Mouse (Mus musculus) liver, embryonic 11.5 days (tissue): ENCODE data around the gene Pbx1. TPM values are rescaled to one million over a fixed set of nuclear protein-coding genes. Genes with fewer than 3 reads are reported as not detected.

ENCODE experiments used
- ATAC-seq: fragments of 200-750 bp; cut with Nextera tagmentation; replicated peaks from 2 replicates; pipeline ENCODE4 v1.8.0; 2017; ENCODE audit warnings: moderate number of reproducible peaks, mild to moderate bottlenecking, moderate TSS enrichment, moderate library complexity; ENCODE audit not compliant: low FRiP score
- DNase-seq: peaks from one replicate; pipeline ENCODE4 v3.0.0-alpha.2; 2017; ENCODE audit warnings: low spot score
- H3K27ac ChIP-seq: fragments of 300-500 bp; sonication (generic); 2 replicates; pipeline ENCODE4 v1.5.1; 2014; ENCODE audit warnings: mild to moderate bottlenecking, low read depth, low read length, control low read depth
- H3K27me3 ChIP-seq: fragments of 300-500 bp; sonication (generic); replicated peaks from 2 replicates; pipeline ENCODE4 v1.6.1; 2014; ENCODE audit warnings: low read length, mixed read lengths; ENCODE audit not compliant: control insufficient read depth, insufficient read depth
- H3K36me3 ChIP-seq: fragments of 300-500 bp; sonication (generic); 2 replicates; pipeline ENCODE4 v1.6.1; 2014; ENCODE audit warnings: mild to moderate bottlenecking, low read length, moderate library complexity, mixed read lengths; ENCODE audit not compliant: control insufficient read depth, insufficient read depth
- H3K4me1 ChIP-seq: fragments of 300-500 bp; sonication (generic); replicated peaks from 2 replicates; pipeline ENCODE4 v1.6.1; 2014; ENCODE audit warnings: low read length, mixed read lengths; ENCODE audit not compliant: control insufficient read depth, insufficient read depth
- H3K4me2 ChIP-seq: fragments of 300-500 bp; sonication (generic); 2 replicates; pipeline ENCODE4 v1.6.1; 2014; ENCODE audit warnings: mild to moderate bottlenecking, control low read depth, moderate library complexity
- H3K4me3 ChIP-seq: fragments of 300-500 bp; sonication (generic); 2 replicates; pipeline ENCODE4 v1.5.1; 2014; ENCODE audit warnings: low read depth, low read length, control low read depth
- H3K9ac ChIP-seq: fragments of 300-500 bp; sonication (generic); 2 replicates; pipeline ENCODE4 v1.6.1; 2014; ENCODE audit warnings: low read depth, low read length, control low read depth
- H3K9me3 ChIP-seq: fragments of 300-500 bp; sonication (generic); 2 replicates; pipeline ENCODE4 v1.6.1; 2016; ENCODE audit warnings: low read length, inconsistent platforms, mixed read lengths; ENCODE audit not compliant: control insufficient read depth
- WGBS: fragments of 180-500 bp; shearing (Covaris S2); extraction: QIAGEN DNeasy Blood & Tissue Kit; methylation state at CpG from one replicate; pipeline ENCODE4 v1.1.7; 2014; 5-methylcytosine and 5-hydroxymethylcytosine counted together
- polyA plus RNA-seq: library from polyadenylated mRNA; unstranded; fragments of >200 nt; fragmentation: Nextera tagmentation; extraction: Ambion mirVana; gene quantifications from 2 replicates; pipeline ENCODE4 v1.2.1, GENCODE M21; 2014

Gene Pbx1
- polyA plus RNA-seq, 1 experiment from 2014 or later, result 17.0 TPM

DNA sequence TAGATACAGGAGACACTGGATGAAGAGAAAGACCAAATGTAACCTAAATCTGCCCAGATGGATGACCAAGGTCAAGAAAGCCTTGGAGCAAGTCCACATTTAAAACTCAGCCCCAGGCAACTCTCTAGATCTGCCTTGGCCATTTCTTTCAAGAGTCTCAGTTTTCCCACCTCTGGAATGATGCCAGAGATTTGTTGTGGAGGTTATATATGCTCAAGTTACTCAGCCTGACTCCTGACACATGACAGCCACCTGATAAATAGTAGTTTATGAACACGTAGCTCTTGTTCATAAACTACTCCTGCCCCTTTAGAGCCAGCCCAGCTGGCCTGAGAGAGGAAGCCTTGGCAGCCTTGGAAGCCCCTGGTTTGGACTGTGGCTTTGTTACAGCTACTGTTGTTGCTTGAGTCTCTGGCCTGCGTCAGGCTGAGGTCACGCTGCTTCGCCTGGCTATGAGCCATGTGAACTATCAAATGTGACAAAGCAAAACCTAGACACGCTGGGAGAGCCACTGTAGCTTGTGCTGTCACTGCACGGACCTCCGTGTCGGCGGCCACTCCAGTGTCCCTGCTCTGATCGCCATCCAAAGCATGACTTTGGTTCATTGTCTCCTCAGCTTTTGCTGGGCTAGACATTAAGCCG, 140.9 kb downstream of the Pbx1 start:
- no peak overlapping the region for H3K9ac ChIP-seq
- H3K4me3 ChIP-seq, result no peak overlapping the region
- H3K4me1 ChIP-seq, result peaks cover 32% of the 10 kb centered on the region
- no peak for ATAC-seq
- H3K4me2 ChIP-seq, result no peak overlapping the region
- no peaks in the 10 kb centered on the region for H3K9me3 ChIP-seq
- peak overlapping the region; percentile 25; the same call in 1 of the 2 replicates for H3K27ac ChIP-seq
- H3K36me3 ChIP-seq, result peaks cover 2% of the 10 kb centered on the region; the same call in 1 of the 2 replicates
- WGBS, result 89% methylated on average over 11 of the region's 11 CpGs
- H3K27me3 ChIP-seq, result no peaks in the 10 kb centered on the region
- no peak for DNase-seq

DNA sequence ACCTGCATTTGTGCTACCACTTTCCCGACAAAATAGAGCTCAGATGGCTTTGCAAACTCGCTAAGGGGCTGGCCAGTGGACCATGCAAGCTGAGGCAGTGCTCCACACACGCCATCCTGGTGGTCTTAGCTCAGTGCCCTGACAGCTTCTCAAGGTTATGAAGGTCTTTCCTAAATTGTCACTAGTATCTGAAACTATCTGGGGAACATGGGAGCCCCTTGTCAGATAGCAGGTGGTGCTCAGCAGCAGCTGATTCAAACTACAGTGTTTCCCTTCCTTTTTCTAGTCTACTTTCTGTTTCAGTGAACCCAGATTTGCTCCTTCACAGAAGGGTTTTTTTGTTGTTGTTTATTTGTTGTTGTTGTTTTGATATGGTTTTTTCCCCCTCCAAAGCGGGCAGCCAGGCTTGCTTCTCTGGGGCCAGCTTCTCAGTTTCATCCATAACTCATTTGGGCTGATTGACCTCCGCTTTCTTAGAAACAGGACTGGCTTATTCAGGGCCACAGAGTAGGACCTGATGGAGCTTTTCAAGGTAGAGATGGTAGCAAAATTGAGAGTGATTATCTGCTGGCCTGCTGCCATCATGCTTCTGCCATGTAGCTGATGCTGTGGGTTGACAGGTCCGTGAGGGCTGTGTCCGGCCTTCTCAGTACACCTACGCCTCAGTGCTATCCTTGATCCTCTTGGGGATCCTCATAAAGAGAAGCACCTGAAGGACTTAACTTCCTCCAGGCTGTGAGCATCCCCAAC, 141.7 kb downstream of the Pbx1 start:
- Histone ChIP-seq H3K9me3 (no peaks in the 10 kb centered on the region), H3K4me3 (no peak overlapping the region), H3K27ac (no peak overlapping the region), H3K27me3 (no peaks in the 10 kb centered on the region), H3K36me3 (peaks cover 2% of the 10 kb centered on the region; the same call in 1 of the 2 replicates), H3K9ac (no peak overlapping the region), H3K4me2 (no peak overlapping the region), H3K4me1 (peaks cover 33% of the 10 kb centered on the region)
- 81% methylated on average over 8 of the region's 8 CpGs for WGBS
- no peak for ATAC-seq
- no peak for DNase-seq

DNA sequence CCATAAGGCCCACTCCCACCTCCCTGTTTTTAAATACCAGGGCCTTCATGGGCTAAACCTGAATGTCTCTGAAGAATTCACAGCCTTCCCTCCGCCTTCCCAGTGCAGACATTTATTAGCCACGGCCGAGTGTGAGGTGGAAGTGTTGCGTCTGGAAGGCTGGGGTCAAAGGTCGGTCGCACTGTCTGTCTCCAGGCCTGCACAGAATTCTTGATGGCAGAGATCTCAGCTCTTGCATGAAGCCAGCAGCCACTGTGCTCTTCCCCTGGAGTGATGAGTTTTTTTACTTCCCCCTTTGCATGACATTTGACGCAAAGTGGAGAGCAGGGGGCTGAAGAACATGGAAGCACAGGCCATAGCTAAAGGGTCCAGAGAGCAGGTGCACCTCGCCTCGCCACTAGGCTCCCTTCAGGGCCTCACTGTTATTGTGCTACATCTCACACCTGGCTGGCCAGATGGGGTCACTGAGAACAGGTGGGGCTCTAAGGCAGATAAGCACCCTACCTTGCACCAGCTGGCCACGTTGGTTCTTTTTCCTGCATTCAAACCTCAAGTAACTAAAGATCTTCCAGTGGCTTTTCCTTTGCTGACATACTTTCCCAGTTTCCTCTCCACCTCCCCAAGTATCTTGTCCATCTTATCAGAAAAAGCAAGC, 143.1 kb downstream of the Pbx1 start:
- no peak for DNase-seq
- no peaks in the 10 kb centered on the region for H3K27me3 ChIP-seq
- H3K9me3 ChIP-seq, result no peaks in the 10 kb centered on the region
- 34% methylated on average over 10 of the region's 10 CpGs for WGBS
- H3K9ac ChIP-seq, result 0 out of 2 replicates have a peak overlapping the region, but pooled peaks have one; percentile 28
- H3K4me1 ChIP-seq, result peaks cover 42% of the 10 kb centered on the region
- H3K4me2 ChIP-seq, result peak overlapping the region; percentile 60
- no peak for ATAC-seq
- peak overlapping the region; percentile 17 for H3K27ac ChIP-seq
- no peak overlapping the region for H3K4me3 ChIP-seq
- peaks cover 2% of the 10 kb centered on the region; the same call in 1 of the 2 replicates for H3K36me3 ChIP-seq

DNA sequence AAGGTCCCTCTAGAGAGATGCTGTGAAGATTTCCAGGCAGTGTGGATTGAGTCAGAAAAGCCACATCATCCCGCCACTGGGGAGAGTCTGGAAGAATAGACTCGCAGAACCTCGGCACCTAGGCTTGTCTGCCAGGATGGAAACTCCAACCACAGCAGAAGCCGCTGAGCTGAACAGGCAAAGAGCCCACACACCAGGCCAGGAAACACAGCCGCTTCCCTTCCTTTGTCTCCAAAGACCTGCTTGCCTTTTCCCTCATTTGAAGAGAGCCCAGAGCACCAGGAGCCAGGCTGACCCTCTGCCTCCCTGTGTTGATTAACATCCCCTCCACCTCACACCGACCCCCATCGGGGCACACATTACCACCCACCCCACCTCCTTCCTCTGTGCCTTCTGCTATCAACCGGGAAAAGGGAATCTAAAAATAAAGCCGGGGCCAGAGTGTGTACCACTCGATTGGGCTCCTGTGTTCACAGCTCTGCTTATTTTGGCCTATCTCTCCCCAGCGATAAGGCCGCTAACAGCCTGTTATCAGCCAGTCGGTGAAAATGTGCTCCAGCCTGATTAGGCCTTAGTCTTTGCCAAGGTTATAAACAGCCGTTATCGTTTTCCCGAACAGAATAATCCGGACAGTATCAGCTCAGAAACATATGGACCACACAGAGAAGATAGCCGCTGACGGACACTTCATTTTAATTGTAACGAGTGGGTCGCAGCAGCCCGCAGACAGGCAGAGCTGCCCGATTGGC, 144.1 kb downstream of the Pbx1 start:
- Histone ChIP-seq H3K4me1 (peaks cover 52% of the 10 kb centered on the region), H3K9me3 (no peaks in the 10 kb centered on the region), H3K27ac (peak overlapping the region; percentile 91), H3K4me3 (no peak overlapping the region), H3K27me3 (no peaks in the 10 kb centered on the region), H3K36me3 (peaks cover 2% of the 10 kb centered on the region; the same call in 1 of the 2 replicates), H3K9ac (peak overlapping the region; percentile 52), H3K4me2 (peak overlapping the region; percentile 60)
- peak; percentile 98 for ATAC-seq
- DNase-seq, result peak; percentile 75
- 7% methylated on average over 23 of the region's 23 CpGs for WGBS

DNA sequence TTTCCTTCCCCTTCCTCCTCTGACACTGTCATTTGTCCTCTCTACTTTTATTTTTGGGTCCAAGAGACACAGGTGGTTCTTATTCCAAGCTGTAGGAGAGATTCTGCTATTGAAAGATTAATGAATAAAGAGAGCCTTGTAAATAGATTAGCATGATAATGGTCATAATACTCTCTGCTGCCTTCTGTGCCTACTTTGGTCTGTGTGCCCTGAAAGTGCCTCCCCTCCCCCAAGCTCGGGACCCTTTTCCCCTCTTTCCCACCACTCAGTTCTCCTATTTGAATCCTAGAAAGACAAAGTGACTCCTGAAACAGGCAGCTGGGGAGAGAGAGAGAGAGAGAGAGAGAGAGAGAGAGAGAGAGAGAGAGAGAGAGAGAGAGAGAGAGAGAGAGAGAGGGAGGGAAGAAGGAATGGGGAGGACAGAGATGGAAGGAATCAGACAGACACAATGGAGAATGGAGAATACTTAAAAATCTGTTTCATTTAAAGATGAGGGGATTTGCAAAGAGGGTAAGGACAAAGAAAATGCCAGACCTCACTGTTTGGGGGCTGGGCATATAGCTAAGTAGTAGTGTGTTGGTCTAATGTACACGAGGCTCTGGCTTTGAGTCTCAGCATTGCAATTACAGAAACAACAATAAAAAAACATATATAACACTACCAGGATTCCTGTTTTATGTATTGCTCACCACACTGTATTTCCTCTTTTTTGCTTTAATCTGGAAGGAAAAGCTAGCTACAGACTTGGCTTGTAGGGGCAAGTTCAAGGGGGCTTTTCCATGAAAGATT, 145.0 kb downstream of the Pbx1 start:
- Histone ChIP-seq H3K27me3 (no peaks in the 10 kb centered on the region), H3K36me3 (peaks cover under 1% of the 10 kb centered on the region; the same call in 1 of the 2 replicates), H3K4me1 (peaks cover 52% of the 10 kb centered on the region), H3K27ac (peak overlapping the region; percentile 91), H3K9ac (no peak overlapping the region), H3K4me2 (peak overlapping the region; percentile 60), H3K9me3 (no peaks in the 10 kb centered on the region), H3K4me3 (no peak overlapping the region)
- DNase-seq (no peak), ATAC-seq (no peak)
- WGBS, result 45% methylated on average over 2 of the region's 2 CpGs

DNA sequence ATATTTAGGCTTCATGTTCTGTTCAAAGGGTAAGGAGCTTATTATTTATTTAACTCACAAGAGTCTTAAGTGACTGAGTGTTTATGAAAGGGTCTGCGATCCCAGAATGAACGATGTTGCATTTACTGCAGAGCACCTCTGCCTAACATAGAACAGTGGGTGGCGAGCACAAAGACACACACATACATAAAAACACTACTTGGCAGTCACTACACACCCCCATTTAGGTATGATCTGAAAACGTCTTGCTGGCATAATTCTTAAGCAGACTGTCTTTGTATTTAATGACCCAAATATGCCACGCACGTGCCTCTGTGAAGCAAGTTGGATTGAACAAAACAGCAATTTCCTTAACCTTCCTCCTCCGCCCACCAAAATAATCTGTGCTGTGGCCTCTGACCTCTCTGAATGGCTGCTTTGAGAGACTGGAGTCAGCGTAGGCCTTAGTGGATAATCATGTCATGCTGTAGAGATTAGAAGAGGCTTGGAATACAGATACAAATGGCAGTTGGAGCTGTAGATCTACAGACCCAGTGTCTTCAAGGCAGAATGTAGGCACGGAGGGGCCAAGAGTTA, 147.4 kb downstream of the Pbx1 start:
- DNase-seq (no peak), ATAC-seq (no peak)
- H3K9me3 ChIP-seq, result no peaks in the 10 kb centered on the region
- no peaks in the 10 kb centered on the region for H3K27me3 ChIP-seq
- peaks cover 51% of the 10 kb centered on the region for H3K4me1 ChIP-seq
- H3K9ac ChIP-seq, result no peak overlapping the region
- no peak overlapping the region for H3K4me3 ChIP-seq
- 61% methylated on average over 9 of the region's 9 CpGs for WGBS
- no peak overlapping the region for H3K4me2 ChIP-seq
- H3K36me3 ChIP-seq, result no peaks in the 10 kb centered on the region
- H3K27ac ChIP-seq, result no peak overlapping the region

DNA sequence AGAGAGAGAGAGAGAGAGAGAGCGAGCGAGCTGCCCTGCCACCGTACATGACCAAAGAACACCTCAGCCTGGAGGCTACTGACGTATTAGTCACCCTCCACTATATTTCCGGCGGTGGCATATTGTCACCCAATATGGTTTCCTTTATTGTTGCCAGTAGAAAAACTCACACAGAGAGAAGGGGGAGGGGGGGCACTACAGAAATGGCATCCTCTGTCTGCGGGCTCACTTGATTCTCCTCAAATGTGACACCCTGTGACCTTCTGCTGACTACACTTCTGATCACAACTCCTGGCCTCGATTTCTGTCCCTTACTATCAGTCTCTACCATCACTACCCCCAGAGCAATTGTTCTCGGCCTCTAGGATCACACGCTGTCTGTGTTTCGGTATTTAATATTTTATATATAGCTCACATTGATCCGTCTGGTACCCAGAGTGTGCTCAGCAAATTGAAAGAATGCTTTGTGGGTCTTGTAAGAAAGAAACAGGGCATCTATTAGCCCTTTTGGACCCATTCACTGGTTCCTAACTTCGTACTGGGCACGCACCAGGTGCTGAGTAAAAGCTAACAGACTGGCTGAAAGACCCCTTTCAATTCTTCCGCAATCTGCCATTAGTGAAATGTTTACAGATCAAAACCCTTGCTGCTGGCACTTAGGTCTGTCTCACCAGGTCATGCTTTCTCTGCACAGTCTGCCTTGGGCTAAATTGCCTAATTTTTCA, 148.1 kb downstream of the Pbx1 start:
- H3K4me1 ChIP-seq, result peaks cover 44% of the 10 kb centered on the region
- no peak for ATAC-seq
- 62% methylated on average over 15 of the region's 15 CpGs for WGBS
- no peak for DNase-seq
- H3K4me3 ChIP-seq, result no peak overlapping the region
- H3K36me3 ChIP-seq, result no peaks in the 10 kb centered on the region
- no peak overlapping the region for H3K27ac ChIP-seq
- no peak overlapping the region for H3K4me2 ChIP-seq
- H3K9ac ChIP-seq, result no peak overlapping the region
- no peaks in the 10 kb centered on the region for H3K27me3 ChIP-seq
- no peaks in the 10 kb centered on the region for H3K9me3 ChIP-seq
